21 mouse cellular contexts compared by ENCODE assay signal in the genomic region with DNA sequence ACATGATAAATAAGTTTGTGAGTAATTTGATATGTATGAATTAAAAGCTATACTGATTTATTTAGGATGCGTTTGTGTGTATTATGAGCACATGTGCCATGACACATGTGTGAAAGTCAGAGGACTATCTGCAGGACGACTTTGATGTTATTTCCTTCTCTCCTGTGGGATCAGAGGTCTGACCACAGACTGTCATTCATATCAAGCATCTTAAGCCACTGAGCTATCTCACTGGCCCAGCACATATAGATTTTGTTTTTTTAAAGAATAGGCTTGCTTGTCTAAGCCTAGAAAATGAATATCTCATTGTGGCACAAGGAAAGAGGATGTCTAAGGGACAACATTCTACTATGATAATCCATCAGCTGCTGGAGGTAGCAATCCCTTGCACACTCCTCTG.
"Had no signal": no experiment of that assay in that cellular context is flagged by ENCODE, and none has a peak within 500 bp of the region (broad histone marks: within the 10 kb centered on the region; RNA-seq: fewer than 3 reads in every experiment).

No protein-coding gene starts in this region.

- H3K27me3 ChIP-seq: lung, embryonic 15.5 days; midbrain, embryonic 12.5 days; neural tube, embryonic 13.5 days; neural tube, embryonic 15.5 days had no signal

- H3K27ac ChIP-seq: lung, embryonic 15.5 days; macrophage; midbrain, embryonic 10.5 days; midbrain, embryonic 12.5 days; neural tube, embryonic 13.5 days; neural tube, embryonic 15.5 days had no signal

- H3K9ac ChIP-seq: lung, embryonic 15.5 days; midbrain, embryonic 12.5 days; neural tube, embryonic 13.5 days; neural tube, embryonic 15.5 days had no signal

- H3K4me1 ChIP-seq: lung, embryonic 15.5 days; midbrain, embryonic 12.5 days; neural tube, embryonic 13.5 days; neural tube, embryonic 15.5 days had no signal

- H3K36me3 ChIP-seq: lung, embryonic 15.5 days; midbrain, embryonic 10.5 days; midbrain, embryonic 12.5 days; neural tube, embryonic 13.5 days; neural tube, embryonic 15.5 days had no signal

- H3K9me3 ChIP-seq: lung, embryonic 15.5 days; midbrain, embryonic 10.5 days; midbrain, embryonic 12.5 days; neural tube, embryonic 13.5 days; neural tube, embryonic 15.5 days had no signal

- H3K4me2 ChIP-seq: lung, embryonic 15.5 days; midbrain, embryonic 12.5 days; neural tube, embryonic 13.5 days; neural tube, embryonic 15.5 days had no signal

- DNase-seq: lung, adult 2 months; lung, postnatal 14 days; lung, postnatal 36 days; midbrain, embryonic 14.5 days; retina, postnatal 1 day; right cerebral cortex, adult 18-20 months; right cerebral cortex, postnatal 25 days; right cerebral cortex, postnatal 4 days; spleen, adult 18-20 months; thymus, adult 18-20 months; thymus, postnatal 14 days; thymus, postnatal 4 days had no signal

- H3K4me3 ChIP-seq: lung, embryonic 15.5 days; midbrain, embryonic 10.5 days; midbrain, embryonic 12.5 days; myocyte; neural tube, embryonic 13.5 days; neural tube, embryonic 15.5 days had no signal

- ATAC-seq: lung, postnatal 0 days; midbrain, embryonic 16.5 days had no signal
